Mouse (Mus musculus) adrenal gland, adult (tissue): ENCODE results near the gene Elavl2.
"Not testable (repeated sequence)": the region's sequence is repeated elsewhere in the genome, so short reads cannot be mapped to it uniquely, and the experiment has no call there.

ENCODE experiments used
- DNase-seq, 2 experiments: peaks; one replicate each; pipeline ENCODE4 v3.0.0; 2022 to 2023; ENCODE audit warnings: low spot score in 1 of 2; ENCODE audit not compliant: inconsistent age in 2 of 2

Elavl2 gene

GRCm38 (mm10) chr4:91349579-91349978 lies 51.0 kb downstream of the Elavl2 start:
- DNase-seq, result no peak

- DNase-seq, result no peak
Observed at GRCm38 (mm10) chr4:91334177-91334576, 66.4 kb downstream of the Elavl2 start.

- no peak for DNase-seq
Observed at GRCm38 (mm10) chr4:91310801-91311200, 89.8 kb downstream of the Elavl2 start.

- no peak for DNase-seq
Observed at GRCm38 (mm10) chr4:91297706-91298105, 102.9 kb downstream of the Elavl2 start.

- DNase-seq, result no peak
Observed at GRCm38 (mm10) chr4:91295317-91295716, 105.3 kb downstream of the Elavl2 start.

GRCm38 (mm10) chr4:91291526-91291925 lies 109.1 kb downstream of the Elavl2 start:
- DNase-seq, result no peak

GRCm38 (mm10) chr4:91290373-91290772 lies 110.2 kb downstream of the Elavl2 start:
- DNase-seq, result no peak

GRCm38 (mm10) chr4:91289151-91289550 lies 111.4 kb downstream of the Elavl2 start:
- no peak for DNase-seq

GRCm38 (mm10) chr4:91268390-91268789 lies 132.2 kb downstream of the Elavl2 start:
- no peak for DNase-seq

GRCm38 (mm10) chr4:91263733-91264440 lies 136.7 kb downstream of the Elavl2 start:
- DNase-seq, result no peak

- no peak for DNase-seq
Observed at GRCm38 (mm10) chr4:91262839-91263238, 137.7 kb downstream of the Elavl2 start.

- no peak for DNase-seq
Observed at GRCm38 (mm10) chr4:91260622-91261021, 140.0 kb downstream of the Elavl2 start.

GRCm38 (mm10) chr4:91248650-91249049 lies 151.9 kb downstream of the Elavl2 start:
- no peak for DNase-seq

GRCm38 (mm10) chr4:91245136-91245535 lies 155.4 kb downstream of the Elavl2 start:
- DNase-seq, result not testable (repeated sequence)

GRCm38 (mm10) chr4:91244554-91244953 lies 156.0 kb downstream of the Elavl2 start:
- DNase-seq, result no peak

GRCm38 (mm10) chr4:91243896-91244295 lies 156.7 kb downstream of the Elavl2 start:
- no peak for DNase-seq

GRCm38 (mm10) chr4:91238739-91239485 lies 161.7 kb downstream of the Elavl2 start:
- DNase-seq, result no peak

GRCm38 (mm10) chr4:91236976-91237375 lies 163.6 kb downstream of the Elavl2 start:
- DNase-seq, result no peak

- DNase-seq, result no peak
Observed at GRCm38 (mm10) chr4:91234941-91235340, 165.6 kb downstream of the Elavl2 start.

- DNase-seq, result no peak
Observed at GRCm38 (mm10) chr4:91233599-91233998, 167.0 kb downstream of the Elavl2 start.

- DNase-seq, result no peak
Observed at GRCm38 (mm10) chr4:91230439-91230863, 170.1 kb downstream of the Elavl2 start.

GRCm38 (mm10) chr4:91228341-91228740 lies 172.2 kb downstream of the Elavl2 start:
- no peak for DNase-seq
